Mouse (Mus musculus) limb, embryonic 12.5 days (tissue): ENCODE results near the gene Celf3. TPM values are rescaled to one million over a fixed set of nuclear protein-coding genes. Genes with fewer than 3 reads are reported as not detected.

Experiments
- ATAC-seq: fragments of 200-750 bp; cut with Nextera tagmentation; 2 replicates; pipeline ENCODE4 v1.8.0; 2017; ENCODE audit warnings: low read depth, moderate TSS enrichment; ENCODE audit not compliant: insufficient number of reproducible peaks, insufficient read depth, low FRiP score, low TSS enrichment
- H3K27ac ChIP-seq: fragments of 300-500 bp; sonication (generic); 2 replicates; pipeline ENCODE4 v1.5.1; 2016; ENCODE audit warnings: mild to moderate bottlenecking, moderate library complexity
- H3K27me3 ChIP-seq: fragments of 300-500 bp; sonication (generic); 2 replicates; pipeline ENCODE4 v1.6.1; 2016; ENCODE audit warnings: mild to moderate bottlenecking, moderate library complexity
- H3K36me3 ChIP-seq: fragments of 300-500 bp; sonication (generic); 2 replicates; pipeline ENCODE4 v1.6.1; 2016; ENCODE audit warnings: mild to moderate bottlenecking, moderate library complexity
- H3K4me1 ChIP-seq: fragments of 300-500 bp; sonication (generic); replicated peaks from 2 replicates; pipeline ENCODE4 v1.6.1; 2016
- H3K4me2 ChIP-seq: fragments of 300-500 bp; sonication (generic); 2 replicates; pipeline ENCODE4 v1.6.1; 2016; ENCODE audit warnings: mild to moderate bottlenecking, moderate library complexity
- H3K4me3 ChIP-seq: fragments of 300-500 bp; sonication (generic); replicated peaks from 2 replicates; pipeline ENCODE4 v1.5.1; 2016; ENCODE audit warnings: mild to moderate bottlenecking
- H3K9ac ChIP-seq: fragments of 300-500 bp; sonication (generic); replicated peaks from 2 replicates; pipeline ENCODE4 v1.6.1; 2016; ENCODE audit warnings: mild to moderate bottlenecking, moderate library complexity
- H3K9me3 ChIP-seq: fragments of 300-500 bp; sonication (generic); 2 replicates; pipeline ENCODE4 v1.6.1; 2016; ENCODE audit warnings: mild to moderate bottlenecking, moderate library complexity
- WGBS: fragments of 180-500 bp; shearing (Covaris S2); methylation state at CpG from one replicate; pipeline ENCODE4 v1.1.7; 2016; 5-methylcytosine and 5-hydroxymethylcytosine counted together
- polyA plus RNA-seq: library from polyadenylated mRNA; unstranded; fragments of >200 nt; fragmentation: Nextera tagmentation; extraction: Ambion mirVana; gene quantifications from 2 replicates; pipeline ENCODE4 v1.2.1, GENCODE M21; 2016

The Celf3 gene
- polyA plus RNA-seq, 1 experiment from 2014 or later = 2.2 TPM

DNA sequence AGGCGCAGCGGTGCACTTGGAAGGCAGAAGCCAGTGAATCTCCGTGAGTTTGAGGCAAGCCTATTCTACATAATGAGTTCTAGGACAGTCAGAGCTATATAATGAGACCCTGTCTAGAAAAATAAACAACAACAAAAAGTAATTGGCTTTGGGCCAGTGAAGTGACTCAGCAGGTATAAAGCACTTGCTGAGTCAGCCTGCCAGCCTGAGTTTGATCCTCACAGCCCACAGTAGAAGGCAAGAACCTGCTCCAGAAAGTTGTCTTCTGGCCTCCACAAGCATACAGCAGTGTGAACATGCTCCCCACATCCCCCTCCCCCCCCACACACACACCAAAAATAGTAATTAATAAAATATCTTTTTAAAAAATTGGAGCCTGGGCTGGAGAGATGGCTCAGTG, 59.1 kb downstream of the Celf3 start:
- ATAC-seq = no peak
- H3K4me3 ChIP-seq = no peak overlapping the region

More for the DNA sequence above, 59.1 kb downstream of the Celf3 start:
- Histone ChIP-seq H3K4me1 (no peaks in the 10 kb centered on the region), H3K9me3 (no peaks in the 10 kb centered on the region), H3K27me3 (no peaks in the 10 kb centered on the region), H3K36me3 (peaks cover 5% of the 10 kb centered on the region; the same call in 1 of the 2 replicates), H3K4me2 (no peak overlapping the region), H3K27ac (no peak overlapping the region), H3K9ac (no peak overlapping the region)
- 94% methylated on average over 3 of the region's 3 CpGs for WGBS

Other genes starting within 250 kb of the Celf3 start
- not detected in 2 replicates for gene Gm4778, start 214.3 kb upstream of the Celf3 start, polyA plus RNA-seq
- 9.1 and 10.1 TPM in 2 replicates for gene Them4, start 168.2 kb upstream of the Celf3 start, polyA plus RNA-seq
- gene Them5, start 136.2 kb upstream of the Celf3 start, polyA plus RNA-seq = 0.28 TPM in 1 of 2 replicates, not detected in the other
- 2.0 and 2.1 TPM in 2 replicates for gene C2cd4d, start 115.9 kb upstream of the Celf3 start, polyA plus RNA-seq
- 1.1 TPM in 2 replicates for gene Rorc, start 105.5 kb upstream of the Celf3 start, polyA plus RNA-seq
- gene Lingo4, start 79.8 kb upstream of the Celf3 start, polyA plus RNA-seq = 0.09 TPM in 1 of 2 replicates, not detected in the other
- 8.5 and 8.6 TPM in 2 replicates for gene Tdrkh, start 65.0 kb upstream of the Celf3 start, polyA plus RNA-seq
- gene Mrpl9, start 35.0 kb upstream of the Celf3 start, polyA plus RNA-seq = 69.3 and 69.9 TPM in 2 replicates
- gene Oaz3, start 34.4 kb upstream of the Celf3 start, polyA plus RNA-seq = 0.33 and 0.34 TPM in 2 replicates
- 1.1 and 2.8 TPM in 2 replicates for gene Riiad1, start 2.0 kb downstream of the Celf3 start, polyA plus RNA-seq
- gene Snx27, start 104.4 kb downstream of the Celf3 start, polyA plus RNA-seq = 58.7 and 64.1 TPM in 2 replicates
- gene Gm10972, start 164.8 kb downstream of the Celf3 start, polyA plus RNA-seq = not detected in 2 replicates
- 4.3 and 5.1 TPM in 2 replicates for gene Tuft1, start 180.6 kb downstream of the Celf3 start, polyA plus RNA-seq
- 0.18 and 0.20 TPM in 2 replicates for gene Selenbp2, start 215.3 kb downstream of the Celf3 start, polyA plus RNA-seq